Mouse (Mus musculus) left cerebral cortex, adult 11 months (tissue): ENCODE results near the gene Chuk.

Experiments
- DNase-seq: peaks from one replicate; pipeline ENCODE4 v3.0.0; 2022; ENCODE audit warnings: low spot score

The Chuk gene

DNA sequence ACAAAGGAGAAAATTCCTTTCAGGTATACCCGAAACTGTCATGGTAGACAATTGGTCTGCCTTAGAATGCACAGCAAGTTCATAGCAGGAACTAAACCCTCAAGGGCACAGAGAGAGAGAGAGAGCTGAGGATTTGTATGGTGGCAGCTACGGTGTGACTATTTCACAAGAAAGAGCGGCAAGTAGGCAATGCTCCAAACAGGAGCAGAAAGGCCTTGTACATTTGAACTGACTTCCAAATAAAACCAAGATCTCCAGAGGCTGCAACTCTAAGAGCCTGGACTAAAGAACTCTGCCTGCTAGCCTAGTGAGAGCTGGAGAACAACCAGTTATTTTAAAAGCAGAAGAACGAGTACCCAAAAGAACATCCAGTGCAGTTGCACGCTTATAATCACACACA is 65.2 kb downstream of the Chuk start:
- DNase-seq, result no peak

DNA sequence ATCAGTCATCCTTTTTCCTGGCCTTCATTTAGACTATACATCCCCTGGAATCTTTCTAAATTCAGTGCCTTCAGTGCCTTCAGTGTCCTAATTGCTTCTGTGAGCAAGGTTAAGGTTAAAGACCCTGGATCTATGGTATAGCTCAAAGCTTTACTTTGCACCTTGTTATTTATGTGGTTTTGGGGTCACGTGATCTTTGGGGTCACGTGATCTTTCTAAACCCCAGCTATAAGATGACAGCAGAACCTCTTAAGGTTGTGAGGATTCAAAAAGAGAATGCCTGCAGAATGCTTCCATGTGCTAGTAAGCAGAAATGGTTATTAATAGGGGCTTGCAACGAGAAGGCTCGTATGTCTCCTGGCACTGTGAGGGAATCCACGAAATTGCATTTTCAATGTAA is 73.9 kb downstream of the Chuk start:
- DNase-seq, result no peak

DNA sequence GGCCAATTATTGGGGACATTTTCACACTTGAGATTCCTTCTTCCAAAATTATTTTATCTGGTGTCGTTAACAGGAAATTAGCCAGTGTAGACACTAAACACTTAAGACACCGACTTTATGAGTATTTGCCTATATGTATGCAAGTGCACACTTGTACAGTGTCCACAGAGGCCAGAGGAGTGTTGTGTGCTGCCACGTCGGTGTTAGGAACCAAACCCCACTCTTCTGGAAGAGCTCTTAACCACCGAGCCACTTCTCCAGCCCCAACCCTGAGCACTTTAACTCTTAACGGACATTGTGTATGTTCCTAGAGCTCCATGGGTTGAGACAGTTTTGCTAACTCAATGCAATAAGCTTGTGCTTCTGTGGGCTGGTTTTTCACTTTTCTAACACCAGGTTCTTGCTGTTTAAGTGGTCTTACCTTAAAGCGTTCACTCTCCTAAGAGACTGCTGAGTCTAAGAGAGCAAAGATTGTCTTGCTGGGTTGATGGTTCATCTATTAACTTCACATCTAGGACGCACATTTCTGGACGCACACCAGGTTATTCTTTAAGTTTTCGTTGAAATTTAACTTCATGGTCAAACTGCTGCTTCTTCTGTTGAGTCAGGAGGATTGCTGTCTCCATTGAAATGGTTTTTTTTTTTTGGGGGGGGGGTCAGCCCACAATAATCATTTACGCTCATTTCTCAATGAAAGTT is 75.1 kb downstream of the Chuk start:
- no peak for DNase-seq

DNA sequence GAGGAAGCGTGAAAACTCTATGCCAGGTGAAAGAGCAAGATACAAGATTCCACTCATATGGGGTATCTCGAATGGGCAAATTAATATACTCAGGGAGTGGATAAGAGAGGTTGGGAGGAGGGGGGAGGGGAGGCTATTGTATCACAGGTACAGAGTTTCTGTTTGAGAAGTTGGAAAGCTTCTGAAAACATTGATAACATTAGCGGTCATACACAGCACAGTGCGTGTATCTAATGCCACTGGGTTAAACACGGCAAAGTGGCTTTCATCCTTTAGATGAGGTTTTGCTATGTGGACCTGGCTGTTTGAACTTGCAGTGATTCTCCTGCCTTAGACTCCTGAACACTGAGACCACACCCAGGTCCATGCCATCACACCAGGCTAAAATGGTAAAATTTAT is 77.3 kb downstream of the Chuk start:
- DNase-seq, result no peak

DNA sequence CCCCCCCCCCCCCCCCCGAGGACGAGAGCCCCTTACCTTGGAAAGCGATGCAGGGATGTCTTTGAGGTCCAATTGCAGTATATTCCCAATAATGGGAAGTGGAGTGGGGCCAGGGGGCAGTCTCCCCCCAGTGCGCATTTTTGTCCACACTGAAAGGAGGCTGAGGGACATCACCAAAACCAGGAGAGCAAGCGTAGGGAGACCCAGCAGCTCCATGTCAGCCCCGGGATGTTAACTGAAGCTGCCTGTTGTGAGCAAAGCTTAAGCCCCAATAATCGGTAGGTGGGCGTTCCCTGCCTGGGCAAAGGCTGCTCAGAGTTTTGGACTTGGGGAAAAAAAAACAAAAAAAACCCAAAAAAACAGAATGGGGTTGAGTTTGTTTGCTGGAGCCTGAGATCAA is 78.3 kb downstream of the Chuk start, which contains the start of gene Cyp2c23:
Gene Cyp2c23 (minus strand): TSS at position 237 of the 400 bp plus-strand sequence.
- no peak for DNase-seq

DNA sequence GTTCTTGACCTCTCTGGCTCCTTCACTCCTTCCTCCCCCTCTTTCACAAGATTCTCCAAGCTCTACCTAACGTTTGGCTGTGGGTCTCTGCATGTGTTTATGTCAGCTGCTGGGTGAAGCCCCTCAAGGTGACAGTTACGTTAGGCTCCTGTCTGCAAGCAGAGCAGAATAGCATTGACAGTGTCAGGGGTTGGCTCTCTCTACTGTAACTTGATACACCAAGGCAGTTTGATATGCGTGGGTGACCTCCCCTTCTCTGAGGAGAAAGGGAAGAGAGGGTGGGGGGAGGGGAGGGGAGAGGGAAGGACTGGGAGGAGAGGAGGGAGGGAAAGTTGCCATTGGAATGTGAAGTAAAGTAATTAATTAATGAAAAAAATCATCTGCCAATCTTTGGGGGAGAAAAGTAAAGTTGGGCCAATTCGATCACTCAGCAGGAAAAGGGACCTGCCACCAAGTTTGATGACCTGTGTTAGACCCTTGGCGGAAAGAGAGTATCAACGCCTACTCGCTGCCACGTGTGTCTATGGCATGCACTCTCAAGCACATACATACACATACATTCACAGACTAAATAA is 80.2 kb downstream of the Chuk start:
- DNase-seq, result no peak

DNA sequence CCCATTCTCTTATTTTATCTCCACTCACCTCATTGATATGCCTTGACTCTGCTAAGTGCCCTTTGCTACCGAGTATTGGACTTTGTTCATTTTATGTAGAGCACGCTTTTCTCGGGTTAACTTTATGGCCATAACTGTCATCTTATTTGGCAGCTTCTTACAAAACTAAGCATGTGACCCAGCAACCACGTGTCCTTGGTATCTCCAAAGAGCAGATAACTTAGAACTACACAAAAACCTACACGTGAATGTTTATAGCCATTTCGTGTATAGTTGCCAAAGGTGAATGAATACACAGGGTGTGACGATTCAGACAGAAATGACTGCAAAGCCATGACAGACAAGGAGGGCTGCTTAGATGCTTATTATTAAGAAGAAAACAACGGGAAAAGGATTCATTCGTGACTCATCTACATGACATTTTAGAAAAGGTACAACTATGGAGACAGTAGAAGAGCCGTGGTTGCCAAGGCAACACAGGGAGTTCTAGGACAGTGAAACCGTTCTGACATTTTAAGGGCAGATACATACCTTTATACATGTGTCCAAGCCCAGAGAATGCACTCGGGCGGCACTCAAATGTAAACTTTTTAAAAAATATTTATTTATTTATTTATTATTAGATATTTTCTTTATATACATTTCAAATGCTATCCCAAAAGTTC is 82.2 kb downstream of the Chuk start:
- no peak for DNase-seq
